Mouse (Mus musculus) layer of hippocampus, adult 6 months (tissue): ENCODE measurements around the gene Tm9sf4. TPM values are rescaled to one million over a fixed set of nuclear protein-coding genes. Genes with fewer than 3 reads are reported as not detected.

Experiments
- long read RNA-seq, 2 experiments: library from polyadenylated mRNA; unstranded; transcript quantifications; one replicate each; pipeline ENCODE4 v2.0.0; 2019 to 2020
- polyA plus RNA-seq: library from polyadenylated mRNA; unstranded; fragments of <200 nt; fragmentation: Nextera tagmentation; gene quantifications from 2 replicates; pipeline ENCODE4 v1.2.3, GENCODE M21; 2021

Gene Tm9sf4
- 50.7 and 52.4 TPM in 2 replicates for polyA plus RNA-seq
- long read RNA-seq, experiment 1, transcript Tm9sf4-201 (18 exons, 3,896 nt) = major isoform, 34 of 82 reads
- long read RNA-seq, experiment 1, partial matches to known transcripts = 19 of 82 reads
- long read RNA-seq, experiment 1, other reads (novel, unspliced or antisense) = 27 of 82 reads
- long read RNA-seq, experiment 2, transcript Tm9sf4-201 (18 exons, 3,896 nt) = major isoform, 132 of 245 reads
- long read RNA-seq, experiment 2, partial matches to known transcripts = 73 of 245 reads
- long read RNA-seq, experiment 2, other reads (novel, unspliced or antisense) = 38 of 245 reads

DNA sequence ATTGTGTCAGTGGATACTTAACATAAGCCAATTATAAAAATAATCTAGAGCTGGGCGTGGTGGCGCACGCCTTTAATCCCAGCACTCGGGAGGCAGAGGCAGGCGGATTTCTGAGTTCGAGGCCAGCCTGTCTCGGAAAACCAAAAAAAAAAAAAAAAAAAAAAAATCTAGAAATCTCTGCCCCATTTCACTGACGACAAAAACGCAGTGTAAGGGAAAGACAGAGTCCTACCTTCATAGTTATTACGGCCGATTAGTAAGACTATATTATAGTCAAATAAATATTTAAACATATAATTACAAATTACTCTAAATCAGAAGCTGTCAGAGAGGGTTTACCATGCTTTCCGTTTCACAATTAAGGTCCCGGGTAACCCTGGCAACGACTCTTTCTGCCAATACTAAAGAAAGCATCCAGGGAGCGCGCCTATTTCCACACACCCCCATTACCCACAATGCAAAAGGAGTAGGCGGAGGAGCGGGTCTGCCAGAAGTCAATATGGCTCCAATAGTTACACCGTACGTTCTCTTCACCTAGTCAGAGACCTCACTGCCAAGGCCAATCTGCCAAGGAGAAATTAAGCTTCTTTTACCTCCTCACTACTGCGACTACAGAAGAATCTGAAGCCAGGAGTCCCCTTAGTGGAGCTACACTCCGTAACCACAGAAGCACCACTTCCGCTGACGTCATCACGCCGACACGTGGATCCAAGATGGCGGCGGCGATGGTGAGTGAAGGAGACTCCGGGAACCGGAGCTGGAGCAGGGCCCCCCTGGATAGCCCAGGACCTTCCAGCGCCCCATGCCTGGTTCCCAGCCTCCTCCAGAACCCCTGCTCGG lies at the start of gene Tm9sf4:
TSS of gene Tm9sf4 (plus strand) at position 460 of the 840 bp plus-strand sequence.

DNA sequence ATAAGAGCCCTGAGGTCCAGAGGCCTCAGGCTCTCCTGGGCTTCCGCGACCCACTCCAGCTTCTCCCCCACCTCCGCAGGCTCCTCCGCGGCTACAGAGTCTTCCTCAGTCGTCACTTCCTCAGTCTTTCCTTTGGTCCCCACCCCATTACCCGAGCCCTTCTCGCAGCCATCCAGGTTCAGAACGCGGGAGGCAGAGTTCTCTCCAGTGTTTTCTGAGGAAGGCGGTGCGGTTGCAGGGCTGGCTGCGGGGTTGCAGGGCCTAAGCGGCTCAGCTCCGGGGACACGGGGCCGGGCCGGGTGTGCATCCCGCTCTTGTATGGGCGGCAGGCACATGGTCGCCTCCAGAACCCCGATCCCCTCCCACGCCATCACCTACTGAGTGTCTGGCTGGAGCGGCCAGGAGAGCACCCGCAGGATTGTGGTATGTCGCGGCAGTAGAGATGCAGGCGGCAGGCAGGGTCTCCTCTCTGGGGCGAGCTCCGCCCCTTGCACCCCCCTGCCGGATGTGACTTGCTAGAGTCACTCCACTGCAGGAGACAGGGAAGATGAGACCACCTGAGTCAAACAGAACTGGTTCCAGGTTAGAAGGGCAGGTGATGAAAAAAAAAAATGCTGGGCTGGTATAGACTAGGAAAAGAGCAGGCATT lies 64.0 kb downstream of the Tm9sf4 start, which contains the start of gene Tspyl3:
TSS of gene Tspyl3 (minus strand) at position 496 of the 649 bp plus-strand sequence.

DNA sequence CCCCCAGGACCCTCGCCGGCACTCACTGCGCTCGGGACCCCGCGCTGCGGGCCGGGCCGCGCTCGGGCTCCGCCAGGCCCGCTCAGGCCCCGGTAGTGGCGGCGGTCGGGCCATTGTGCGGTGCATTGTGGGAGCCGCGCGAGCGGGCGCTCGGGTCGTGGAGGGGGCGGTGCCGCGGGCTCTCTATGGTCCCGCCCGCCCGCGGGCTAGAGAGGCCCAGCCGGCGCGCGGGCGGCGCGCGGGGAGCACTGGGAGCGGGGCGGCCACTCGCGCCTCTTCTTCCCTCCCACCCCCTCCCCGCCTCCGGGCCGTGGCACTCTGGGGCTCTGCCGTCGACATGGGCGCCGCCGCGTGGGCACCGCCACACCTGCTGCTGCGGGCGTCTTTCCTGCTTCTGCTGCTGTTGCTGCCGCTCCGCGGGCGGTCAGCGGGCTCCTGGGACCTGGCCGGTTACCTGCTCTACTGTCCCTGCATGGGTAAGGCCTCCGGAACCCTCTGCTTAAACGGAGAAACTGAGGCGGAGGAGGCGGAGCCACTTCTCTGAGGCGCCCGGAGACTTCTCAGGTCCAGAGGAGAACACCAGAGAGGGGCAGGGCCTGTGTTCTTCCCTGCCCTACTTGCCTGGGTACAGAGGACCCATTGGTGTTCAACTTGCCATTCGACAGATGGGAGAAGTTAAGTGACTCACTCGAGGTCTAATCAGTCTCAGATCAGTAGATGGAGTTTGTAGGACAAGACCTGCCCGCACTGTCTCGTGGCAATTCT lies 80.3 kb downstream of the Tm9sf4 start, which contains the start of the genes Plagl2 and Pofut1:
TSS of gene Plagl2 (minus strand) at position 177 of the 765 bp plus-strand sequence.
TSS of gene Pofut1 (plus strand) at position 284 of the 765 bp plus-strand sequence.

Other genes with a start within 250 kb of the Tm9sf4 start
- not detected in 2 replicates for gene Mylk2, start 250.0 kb upstream of the Tm9sf4 start, polyA plus RNA-seq
- gene Foxs1, start 228.1 kb upstream of the Tm9sf4 start, polyA plus RNA-seq = 0.60 and 0.63 TPM in 2 replicates
- 6.7 and 12.0 TPM in 2 replicates for gene Dusp15, start 209.6 kb upstream of the Tm9sf4 start, polyA plus RNA-seq
- 1.3 and 1.9 TPM in 2 replicates for gene Ttll9, start 198.8 kb upstream of the Tm9sf4 start, polyA plus RNA-seq
- 34.8 and 41.0 TPM in 2 replicates for gene Pdrg1, start 145.9 kb upstream of the Tm9sf4 start, polyA plus RNA-seq
- 0.05 and 0.08 TPM in 2 replicates for gene Xkr7, start 129.5 kb upstream of the Tm9sf4 start, polyA plus RNA-seq
- 0.06 and 0.11 TPM in 2 replicates for gene Ccm2l, start 95.3 kb upstream of the Tm9sf4 start, polyA plus RNA-seq
- gene Hck, start 52.8 kb upstream of the Tm9sf4 start, polyA plus RNA-seq = 1.9 and 2.7 TPM in 2 replicates
- 17.7 and 18.7 TPM in 2 replicates for gene Tspyl3, start 64.1 kb downstream of the Tm9sf4 start, polyA plus RNA-seq
- gene Plagl2, start 80.1 kb downstream of the Tm9sf4 start, polyA plus RNA-seq = 1.3 and 1.8 TPM in 2 replicates
- 1.3 and 1.7 TPM in 2 replicates for gene Pofut1, start 80.2 kb downstream of the Tm9sf4 start, polyA plus RNA-seq
- gene Kif3b, start 130.1 kb downstream of the Tm9sf4 start, polyA plus RNA-seq = 4.8 and 5.7 TPM in 2 replicates
- gene Asxl1, start 184.5 kb downstream of the Tm9sf4 start, polyA plus RNA-seq = 2.6 and 3.3 TPM in 2 replicates